Mouse (Mus musculus) heart, postnatal 36 days (tissue): Measurements from ENCODE around the gene Dnhd1. TPM values are rescaled to one million over a fixed set of nuclear protein-coding genes. Genes with fewer than 3 reads are reported as not detected.
"Not testable (repeated sequence)": the region's sequence is repeated elsewhere in the genome, so short reads cannot be mapped to it uniquely, and the experiment has no call there.

Source experiments
- DNase-seq, 2 experiments: peaks; one replicate each; pipeline ENCODE4 v3.0.0; 2021 to 2022
- intact Hi-C: fragments of 180-260 bp; cut with DNase I; formaldehyde crosslinking; loops from one replicate; pipeline ENCODE4 v1.15.1; 2025
- total RNA-seq, 2 experiments: library from RNA; stranded (reverse); gene quantifications; 2 replicates each; pipeline ENCODE4 v1.2.3; 2021

Gene Dnhd1
- total RNA-seq, 2 experiments from 2014 or later: 0.62 to 0.72 TPM

- peak; percentile 66 to 74 for DNase-seq
Measured at GRCm38 (mm10) chr7:105736911-105737521, 86.4 kb downstream of the Dnhd1 start, which contains the start of gene Rrp8. Gene Rrp8, minus strand, starts transcription at chr7:105737385.

DNA sequence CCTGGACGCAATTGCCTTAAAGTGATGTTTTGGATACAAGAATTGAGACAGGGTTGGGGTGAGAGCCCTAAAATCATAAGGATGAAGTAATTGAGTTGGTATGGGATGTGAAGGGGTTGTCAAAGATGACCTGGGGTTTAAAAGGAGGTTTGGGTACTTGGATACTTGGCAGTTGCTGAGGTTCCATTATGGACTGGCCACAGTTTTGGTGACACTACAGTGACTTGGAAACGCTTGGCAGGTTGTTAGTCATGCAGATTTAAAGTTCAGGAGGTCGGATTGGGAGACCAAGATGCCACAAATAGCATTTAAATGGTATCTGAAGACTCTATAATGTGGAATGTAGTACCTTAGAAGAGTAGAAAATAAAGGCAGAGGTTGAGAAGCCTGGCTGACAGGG lies 87.0 kb downstream of the Dnhd1 start:
- no peak for DNase-seq
- intact Hi-C loops: loop anchor here (2.0 kb wide), 2 partner anchors 73 to 97 kb away; partner anchors contain the start of genes Arfip2, Gm45799, Mrpl17 and Timm10b

More at GRCm38 (mm10) chr7:105736911-105737521, 86.4 kb downstream of the Dnhd1 start, which contains the start of gene Rrp8:
- intact Hi-C loops: loop anchor here (2.0 kb wide), 2 partner anchors 74 to 96 kb away; partner anchors contain the start of genes Arfip2, Gm45799, Mrpl17 and Timm10b

GRCm38 (mm10) chr7:105738286-105738685 lies 87.7 kb downstream of the Dnhd1 start:
- intact Hi-C loops: no loop called here

DNA sequence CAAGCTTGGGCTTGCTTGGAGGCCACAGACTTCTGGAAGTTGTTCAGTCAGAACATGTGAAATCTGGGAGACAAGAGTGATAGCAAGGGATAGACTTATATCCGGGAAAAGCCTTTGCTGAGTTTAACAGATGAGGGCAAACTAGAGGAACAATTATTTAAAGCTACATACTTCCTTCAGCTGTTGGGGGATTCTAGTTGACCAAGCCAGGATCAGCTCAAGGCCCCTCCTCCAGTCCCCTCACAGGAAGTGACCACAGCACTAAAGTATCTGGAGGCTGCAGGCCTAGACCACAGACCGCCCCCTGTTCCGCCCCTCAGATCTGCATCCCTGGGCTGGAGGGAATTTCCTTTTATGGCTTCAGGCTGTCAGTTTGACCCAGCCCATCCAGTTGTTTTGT lies 88.3 kb downstream of the Dnhd1 start:
- intact Hi-C loops: no loop called here
- peak; percentile 69 for DNase-seq

More at GRCm38 (mm10) chr7:105738286-105738685, 87.7 kb downstream of the Dnhd1 start:
- no peak for DNase-seq

GRCm38 (mm10) chr7:105740089-105740795 lies 89.6 kb downstream of the Dnhd1 start:
- no peak for DNase-seq
- intact Hi-C loops: no loop called here

- no peak for DNase-seq
- intact Hi-C loops: no loop called here
Measured at GRCm38 (mm10) chr7:105740851-105741250, 90.2 kb downstream of the Dnhd1 start.

DNA sequence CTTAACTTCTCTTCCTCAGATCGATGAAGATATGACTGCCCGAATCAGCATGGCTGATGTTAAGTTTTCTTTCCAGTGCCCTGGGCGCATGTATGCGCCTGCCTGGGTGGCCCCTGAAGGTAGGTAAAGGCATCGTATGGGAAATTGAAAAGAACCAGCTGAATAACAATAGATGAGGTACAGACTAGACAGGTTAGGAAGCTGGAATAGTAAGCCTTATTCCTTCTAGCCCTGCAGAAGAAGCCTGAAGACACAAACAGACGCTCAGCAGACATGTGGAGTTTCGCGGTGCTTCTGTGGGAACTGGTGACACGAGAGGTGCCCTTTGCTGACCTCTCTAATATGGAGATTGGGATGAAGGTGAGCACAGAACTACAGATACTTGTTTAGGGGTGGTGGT lies 91.4 kb downstream of the Dnhd1 start:
- DNase-seq: no peak
- intact Hi-C loops: no loop called here

GRCm38 (mm10) chr7:105742539-105743215 lies 92.0 kb downstream of the Dnhd1 start:
- intact Hi-C loops: not testable (repeated sequence)

GRCm38 (mm10) chr7:105743246-105743925 lies 92.8 kb downstream of the Dnhd1 start:
- DNase-seq, intact Hi-C loops: not testable (repeated sequence)

More at GRCm38 (mm10) chr7:105742539-105743215, 92.0 kb downstream of the Dnhd1 start:
- not testable (repeated sequence) for DNase-seq

DNA sequence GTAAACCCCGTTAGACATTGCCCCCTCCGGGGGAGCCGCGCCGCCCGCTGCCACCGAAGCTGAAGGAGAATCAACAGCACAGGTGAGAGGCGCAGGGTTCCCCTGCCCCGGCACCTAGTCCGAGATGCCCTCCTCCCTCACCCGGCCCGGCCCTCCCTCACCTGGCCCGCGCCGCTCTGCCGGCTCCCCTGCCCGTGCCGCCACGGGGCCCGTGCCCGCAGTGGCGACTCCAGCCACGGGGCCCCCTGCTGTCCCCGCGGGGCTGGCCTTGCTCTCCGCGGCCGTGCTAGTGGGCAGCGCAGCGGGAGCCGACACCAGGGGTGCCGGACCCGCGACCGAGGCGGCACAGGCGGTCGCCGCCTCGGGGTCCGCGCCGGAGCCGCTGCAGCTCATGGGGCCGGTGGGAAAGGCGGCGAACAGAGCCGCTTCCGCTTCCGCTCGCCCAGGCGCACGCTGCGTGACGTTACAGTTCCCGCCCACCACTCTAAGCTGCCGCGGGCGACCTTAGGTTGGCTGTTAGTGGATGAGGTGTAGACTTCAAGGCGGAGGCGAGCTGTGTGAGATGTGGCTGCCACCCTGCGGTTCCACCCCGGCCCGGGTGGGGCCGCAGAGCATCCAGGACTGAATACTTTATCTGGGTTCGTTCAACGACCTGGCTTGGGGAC lies 93.4 kb downstream of the Dnhd1 start, which contains the start of gene Taf10:
Gene Taf10 (minus strand): TSS at position 436 of the 665 bp plus-strand sequence.
- DNase-seq: peak; percentile 83 to 86
- intact Hi-C loops: no loop called here

DNA sequence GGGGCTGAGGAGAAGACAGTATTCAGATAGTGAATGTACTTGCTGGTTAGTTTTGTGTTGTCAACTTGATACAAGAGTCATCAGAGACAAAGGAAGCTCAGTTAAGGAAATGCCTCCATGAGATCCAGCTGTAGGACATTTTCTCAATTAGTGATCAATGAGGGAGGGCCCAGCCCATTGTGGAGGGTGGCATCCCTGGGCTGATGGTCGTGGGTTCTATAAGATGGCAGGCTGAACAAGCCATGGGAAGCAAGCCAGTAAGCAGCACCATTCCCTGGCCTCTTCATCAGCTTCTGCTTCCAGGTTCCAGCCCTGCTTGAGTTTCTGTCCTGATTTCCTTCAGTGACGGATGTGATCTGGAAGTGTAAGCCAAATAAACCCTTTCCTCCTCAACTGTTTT lies 97.1 kb downstream of the Dnhd1 start:
- no peak for DNase-seq
- intact Hi-C loops: no loop called here

- intact Hi-C loops: no loop called here
- DNase-seq: peak; percentile 86 to 88
Measured at GRCm38 (mm10) chr7:105751491-105752433, 101.1 kb downstream of the Dnhd1 start, which contains the start of gene Tpp1. Gene Tpp1, minus strand, starts transcription at chr7:105752235.

DNA sequence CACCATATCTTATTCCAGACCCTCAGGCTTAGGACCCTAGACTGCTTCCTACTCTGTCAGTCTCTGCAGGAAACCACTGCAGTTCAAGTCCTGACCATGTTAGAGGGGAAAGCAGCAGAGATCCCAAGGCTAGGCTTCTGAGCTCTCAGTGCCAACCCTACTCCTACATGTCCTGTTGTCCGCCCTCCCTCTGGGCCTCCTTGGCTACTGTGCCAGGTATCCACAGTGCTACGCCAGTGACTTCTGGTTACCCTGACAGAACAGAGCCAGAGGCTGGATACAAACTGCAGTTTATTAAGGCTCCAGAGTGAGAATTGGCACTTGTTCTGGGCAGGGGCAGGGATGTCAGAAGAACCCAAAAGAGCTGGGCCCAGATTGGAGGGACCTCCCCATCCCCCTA lies 102.1 kb downstream of the Dnhd1 start:
- intact Hi-C loops: no loop called here
- DNase-seq: no peak

DNA sequence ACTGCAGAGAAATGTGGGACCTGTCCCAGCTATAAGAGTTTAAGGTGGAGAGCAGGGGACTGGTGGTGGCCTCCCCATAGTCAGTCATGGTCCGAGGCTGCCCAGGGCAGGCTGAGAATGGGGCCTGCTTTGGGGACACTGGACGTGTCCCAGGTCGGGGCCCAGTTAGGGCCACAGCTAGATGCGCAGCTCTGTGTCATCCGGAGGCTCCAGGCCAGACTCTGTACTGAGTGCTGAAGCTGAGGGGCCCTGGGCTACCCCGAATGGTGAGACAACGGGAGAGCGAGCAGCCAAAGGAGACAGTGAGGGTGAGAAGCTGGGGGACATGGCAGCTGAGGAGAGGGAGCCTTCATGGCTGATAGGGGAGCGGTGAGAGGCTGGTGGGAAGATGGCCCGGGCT lies 102.7 kb downstream of the Dnhd1 start:
- no peak for DNase-seq
- intact Hi-C loops: no loop called here

DNA sequence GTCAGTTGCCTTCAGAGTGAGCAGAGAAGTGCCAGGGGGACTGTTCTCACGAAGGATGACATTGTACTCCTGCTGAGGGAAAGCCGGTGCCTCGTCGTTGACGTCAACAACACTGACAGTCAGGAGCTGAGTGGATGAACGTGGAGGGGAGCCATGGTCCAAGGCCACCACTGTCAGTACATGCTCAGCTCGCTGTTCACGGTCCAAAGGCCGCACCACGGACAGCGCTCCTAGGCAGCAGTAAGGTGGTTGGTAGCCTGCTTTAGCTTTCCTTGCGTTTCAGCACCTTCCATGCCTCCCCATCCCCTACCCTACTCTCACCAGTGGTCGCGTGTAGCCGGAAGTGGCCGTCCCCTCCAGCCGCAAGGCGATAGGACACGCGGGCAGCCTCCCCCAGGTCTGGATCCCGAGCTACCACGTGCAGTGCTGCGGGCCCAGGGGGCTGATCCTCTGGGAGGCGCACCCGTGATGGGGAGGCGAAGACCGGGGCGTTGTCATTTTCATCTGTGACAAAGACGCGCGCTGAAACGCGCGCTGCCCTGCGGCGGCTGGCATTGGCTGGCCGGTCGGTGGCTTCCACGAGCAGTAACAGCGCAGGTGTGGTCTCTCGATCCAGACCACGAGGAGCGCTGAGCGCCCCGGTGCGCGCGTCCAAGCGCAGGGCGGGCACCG lies 111.3 kb downstream of the Dnhd1 start:
- DNase-seq: no peak
- intact Hi-C loops: no loop called here

GRCm38 (mm10) chr7:105762517-105763270 lies 112.1 kb downstream of the Dnhd1 start:
- intact Hi-C loops: no loop called here

DNA sequence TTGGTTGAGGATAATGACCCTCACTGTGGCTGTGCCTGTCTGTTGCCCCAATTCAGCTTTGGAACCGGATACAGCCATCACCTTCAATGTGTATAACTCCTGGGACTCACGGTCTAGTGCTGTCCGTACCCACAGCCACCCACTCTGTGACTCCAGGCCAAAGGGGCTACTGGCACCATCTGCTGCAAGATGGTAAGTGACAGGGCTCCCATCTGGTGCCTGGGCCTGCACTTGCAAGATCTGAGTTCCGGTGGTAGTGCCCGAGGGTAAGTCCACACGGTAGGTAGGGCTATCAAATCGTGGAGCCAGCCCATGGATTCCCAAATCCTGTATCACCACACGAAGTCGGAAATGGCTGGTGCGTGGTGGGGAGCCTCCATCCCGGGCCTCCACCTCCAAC lies 113.7 kb downstream of the Dnhd1 start:
- intact Hi-C loops: no loop called here
- DNase-seq: no peak

More at GRCm38 (mm10) chr7:105762517-105763270, 112.1 kb downstream of the Dnhd1 start:
- no peak for DNase-seq
